Mouse (Mus musculus) MEL (cell line): ENCODE data around the gene Mgp. TPM values are rescaled to one million over a fixed set of nuclear protein-coding genes. Genes with fewer than 3 reads are reported as not detected.

Source experiments
- DNase-seq: peaks from one replicate; pipeline ENCODE4 v3.0.0; 2011; ENCODE audit warnings: low read depth, low spot score
- H3K27ac ChIP-seq: 2 replicates; pipeline ENCODE4 v1.5.1; 2012; ENCODE audit warnings: low read depth, mild to moderate bottlenecking, control low read depth, low read length, moderate library complexity; ENCODE audit not compliant: control insufficient read depth
- H3K27me3 ChIP-seq, 2 experiments: fragments of 150-350 bp in 1 of 2; sonication (generic) in 1 of 2; 2 replicates each; pipeline ENCODE4 v1.6.1; 2012; ENCODE audit warnings: low read length in 2 of 2, mild to moderate bottlenecking in 2 of 2, improper control_type of control experiment in 1 of 2, moderate library complexity in 1 of 2; ENCODE audit not compliant: insufficient read depth in 2 of 2, control insufficient read depth in 1 of 2
- H3K36me3 ChIP-seq, 2 experiments: 2 replicates each; pipeline ENCODE4 v1.6.1; 2012 to 2014; ENCODE audit warnings: low read length in 2 of 2, improper control_type of control experiment in 1 of 2, inconsistent platforms in 1 of 2, mild to moderate bottlenecking in 1 of 2; ENCODE audit not compliant: insufficient read depth in 2 of 2, control insufficient read depth in 1 of 2
- H3K4me1 ChIP-seq, 2 experiments: fragments of 150-350 bp in 1 of 2; sonication (generic) in 1 of 2; 2 replicates each; pipeline ENCODE4 v1.6.1; 2012; ENCODE audit warnings: low read length in 2 of 2, improper control_type of control experiment in 1 of 2, mild to moderate bottlenecking in 1 of 2; ENCODE audit not compliant: insufficient read depth in 2 of 2, control insufficient read depth in 1 of 2
- H3K4me3 ChIP-seq, 2 experiments: fragments of 150-350 bp in 1 of 2; sonication (generic) in 1 of 2; 2 replicates each; pipeline ENCODE4 v1.5.1; 2012; ENCODE audit warnings: low read depth in 2 of 2, low read length in 2 of 2, mild to moderate bottlenecking in 2 of 2, moderate library complexity in 2 of 2, control low read depth in 1 of 2, improper control_type of control experiment in 1 of 2; ENCODE audit not compliant: control insufficient read depth in 1 of 2, insufficient read depth in 1 of 2
- H3K79me2 ChIP-seq: 2 replicates; pipeline ENCODE4 v1.6.1; 2012; ENCODE audit warnings: mild to moderate bottlenecking, low read length, moderate library complexity; ENCODE audit not compliant: control insufficient read depth, poor library complexity, insufficient read depth
- H3K9ac ChIP-seq: 2 replicates; pipeline ENCODE4 v1.6.1; 2012; ENCODE audit warnings: low read depth, mild to moderate bottlenecking, control low read depth, low read length, moderate library complexity; ENCODE audit not compliant: control insufficient read depth, poor library complexity, severe bottlenecking
- H3K9me3 ChIP-seq: fragments of 150-350 bp; sonication (generic); replicated peaks from 2 replicates; pipeline ENCODE4 v1.6.1; 2012; ENCODE audit warnings: mild to moderate bottlenecking, low read length, improper control_type of control experiment, moderate library complexity; ENCODE audit not compliant: insufficient read depth
- CHD1 ChIP-seq: IDR thresholded peaks from 2 replicates; pipeline ENCODE4 v1.6.1; 2012; ENCODE audit warnings: low read depth, mild to moderate bottlenecking, inconsistent platforms, low read length, improper control_type of control experiment
- CHD2 ChIP-seq: IDR thresholded peaks from 2 replicates; pipeline ENCODE4 v1.6.1; 2011; ENCODE audit warnings: low read length, improper control_type of control experiment
- E2F4 ChIP-seq: IDR thresholded peaks from 2 replicates; pipeline ENCODE4 v1.6.1; 2011; ENCODE audit warnings: low read depth, low read length, improper control_type of control experiment, borderline replicate concordance
- ELF1 ChIP-seq: IDR thresholded peaks from 2 replicates; pipeline ENCODE4 v1.6.1; 2014; ENCODE audit warnings: low read depth, mild to moderate bottlenecking, inconsistent platforms, low read length, improper control_type of control experiment, moderate library complexity
- ETS1 ChIP-seq: IDR thresholded peaks from 2 replicates; pipeline ENCODE4 v1.6.1; 2012; ENCODE audit warnings: low read depth, mild to moderate bottlenecking, inconsistent platforms, low read length, improper control_type of control experiment, moderate library complexity
- GABPA ChIP-seq: IDR thresholded peaks from 2 replicates; pipeline ENCODE4 v1.6.1; 2012; ENCODE audit warnings: low read depth, mild to moderate bottlenecking, inconsistent platforms, low read length, improper control_type of control experiment, moderate library complexity
- HCFC1 ChIP-seq: IDR thresholded peaks from 2 replicates; pipeline ENCODE4 v1.6.1; 2012; ENCODE audit warnings: low read depth, mild to moderate bottlenecking, inconsistent platforms, low read length, improper control_type of control experiment, moderate library complexity
- MAZ ChIP-seq: IDR thresholded peaks from 2 replicates; pipeline ENCODE4 v1.6.1; 2012; ENCODE audit warnings: low read depth, mild to moderate bottlenecking, inconsistent platforms, low read length, improper control_type of control experiment
- MEF2A ChIP-seq: IDR thresholded peaks from 2 replicates; pipeline ENCODE4 v1.6.1; 2014; ENCODE audit warnings: low read depth, mild to moderate bottlenecking, inconsistent platforms, low read length, improper control_type of control experiment; ENCODE audit not compliant: poor library complexity, insufficient replicate concordance, severe bottlenecking; ENCODE audit errors: extremely low read depth
- MXI1 ChIP-seq: IDR thresholded peaks from 2 replicates; pipeline ENCODE4 v1.6.1; 2011; ENCODE audit warnings: mild to moderate bottlenecking, low read depth, low read length, improper control_type of control experiment
- MYC ChIP-seq: IDR thresholded peaks from 2 replicates; pipeline ENCODE4 v1.6.1; 2011; ENCODE audit warnings: low read depth, mild to moderate bottlenecking, low read length, improper control_type of control experiment, moderate library complexity
- NRF1 ChIP-seq: IDR thresholded peaks from 2 replicates; pipeline ENCODE4 v1.6.1; 2014; ENCODE audit warnings: low read depth, mild to moderate bottlenecking, inconsistent platforms, low read length, improper control_type of control experiment, moderate library complexity; ENCODE audit not compliant: poor library complexity, insufficient read depth, severe bottlenecking
- POLR2A ChIP-seq, 2 experiments: IDR thresholded peaks; 2 replicates each; pipeline ENCODE4 v1.6.1; 2011 to 2012; ENCODE audit warnings: low read length in 2 of 2, mild to moderate bottlenecking in 2 of 2, control low read depth in 1 of 2, improper control_type of control experiment in 1 of 2, low read depth in 1 of 2, moderate library complexity in 1 of 2; ENCODE audit not compliant: control insufficient read depth in 1 of 2, insufficient read depth in 1 of 2, poor library complexity in 1 of 2
- POLR2AphosphoS5 ChIP-seq: IDR thresholded peaks from 2 replicates; pipeline ENCODE4 v1.6.1; 2012; ENCODE audit warnings: low read depth, borderline replicate concordance, mild to moderate bottlenecking, inconsistent platforms, low read length, moderate library complexity, mixed read lengths
- SMC3 ChIP-seq: IDR thresholded peaks from 2 replicates; pipeline ENCODE4 v1.6.1; 2011; ENCODE audit warnings: low read depth, low read length, improper control_type of control experiment
- TAL1 ChIP-seq: IDR thresholded peaks from 2 replicates; pipeline ENCODE4 v1.6.1; 2012; ENCODE audit warnings: mild to moderate bottlenecking, inconsistent platforms, low read length, moderate library complexity, mixed read lengths
- TCF12 ChIP-seq: IDR thresholded peaks from 2 replicates; pipeline ENCODE4 v1.6.1; 2014; ENCODE audit warnings: low read depth, mild to moderate bottlenecking, inconsistent platforms, low read length, improper control_type of control experiment, moderate library complexity
- USF1 ChIP-seq: IDR thresholded peaks from 2 replicates; pipeline ENCODE4 v1.6.1; 2014; ENCODE audit warnings: low read depth, mild to moderate bottlenecking, inconsistent platforms, low read length, improper control_type of control experiment, moderate library complexity
- USF2 ChIP-seq, 2 experiments: IDR thresholded peaks; 2 replicates each; pipeline ENCODE4 v1.6.1; 2011 to 2012; ENCODE audit warnings: improper control_type of control experiment in 2 of 2, low read length in 2 of 2, borderline replicate concordance in 1 of 2, inconsistent platforms in 1 of 2, low read depth in 1 of 2, mild to moderate bottlenecking in 1 of 2; ENCODE audit not compliant: insufficient read depth in 1 of 2
- ZC3H11A ChIP-seq: IDR thresholded peaks from 2 replicates; pipeline ENCODE4 v1.6.1; 2012; ENCODE audit warnings: low read depth, mild to moderate bottlenecking, inconsistent platforms, low read length, improper control_type of control experiment
- ZKSCAN1 ChIP-seq: IDR thresholded peaks from 2 replicates; pipeline ENCODE4 v1.6.1; 2012; ENCODE audit warnings: low read depth, mild to moderate bottlenecking, inconsistent platforms, low read length, improper control_type of control experiment, moderate library complexity
- ZMIZ1 ChIP-seq: IDR thresholded peaks from 2 replicates; pipeline ENCODE4 v1.6.1; 2012; ENCODE audit warnings: low read depth, mild to moderate bottlenecking, inconsistent platforms, low read length, improper control_type of control experiment, moderate library complexity
- ZNF384 ChIP-seq: IDR thresholded peaks from 2 replicates; pipeline ENCODE4 v1.6.1; 2012; ENCODE audit warnings: low read depth, mild to moderate bottlenecking, inconsistent platforms, low read length, improper control_type of control experiment
- polyA plus RNA-seq, 2 experiments: library from polyadenylated mRNA; stranded (reverse) in 1 of 2; unstranded in 1 of 2; fragments of >175 nt in 1 of 2; fragments of >200 nt in 1 of 2; gene quantifications; 2 replicates each; pipeline versions ENCODE4 v1.2.1 to v1.2.4; 2012; ENCODE audit warnings: low replicate concordance in 2 of 2, low read depth in 1 of 2; ENCODE audit not compliant: insufficient read length in 2 of 2, insufficient read depth in 1 of 2, missing spikeins in 1 of 2
- total RNA-seq: library from RNA; depleted of rRNA; stranded (reverse); fragments of 300-350 nt; gene quantifications from 2 replicates; pipeline ENCODE4 v1.2.3, GENCODE M21; 2012

The Mgp gene
- total and polyA plus RNA-seq, 3 experiments, result not detected

GRCm38 (mm10) chr6:136912751-136913265 is 37.2 kb upstream of the Mgp start:
- Histone ChIP-seq H3K9ac (no peak overlapping the region), H3K36me3 (no peaks in the 10 kb centered on the region; a peak in 1 of 4 replicates), H3K4me1 (no peaks in the 10 kb centered on the region), H3K79me2 (no peaks in the 10 kb centered on the region), H3K27me3 (no peaks in the 10 kb centered on the region), H3K9me3 (no peaks in the 10 kb centered on the region), H3K4me3 (no peak overlapping the region), H3K27ac (no peak overlapping the region)
- no peak for DNase-seq
- TF ChIP-seq E2F4 (no peak), ZKSCAN1 (no peak), TAL1 (no peak), SMC3 (no peak), MAZ (no peak), ZMIZ1 (no peak), CHD1 (no peak), NRF1 (no peak), MYC (no peak), ELF1 (no peak), MXI1 (no peak)

DNA sequence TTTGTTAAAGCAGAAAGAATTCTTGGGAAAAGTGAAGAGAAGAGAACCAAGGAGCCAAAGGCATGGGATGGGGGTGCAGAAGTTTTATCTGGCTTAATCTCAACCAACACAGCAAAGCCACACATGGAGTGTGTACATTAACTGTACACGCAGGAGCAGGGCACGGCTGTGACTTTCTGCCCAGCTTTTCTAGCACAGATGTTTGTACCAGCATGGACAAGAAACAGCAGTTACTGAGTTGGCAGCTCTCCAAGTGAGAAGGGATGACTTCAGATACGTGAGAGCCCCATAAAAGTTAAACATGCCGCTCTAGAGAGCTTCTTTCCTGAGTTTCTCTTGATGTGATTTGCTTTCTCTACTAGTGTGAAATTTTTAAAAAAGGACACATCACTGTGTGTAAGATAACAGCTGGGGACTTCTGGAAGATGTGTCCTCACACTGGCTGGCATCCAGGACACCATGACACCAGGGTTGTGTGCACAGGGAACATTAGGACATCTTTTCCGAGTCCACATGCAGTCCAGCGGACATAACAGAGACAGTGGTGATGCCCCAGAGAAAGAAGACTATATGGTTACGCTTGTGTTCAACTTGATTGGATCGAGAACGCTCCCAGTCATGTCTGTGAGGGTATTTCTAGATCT is 34.7 kb upstream of the Mgp start:
- Histone ChIP-seq H3K4me3 (no peak overlapping the region), H3K27ac (no peak overlapping the region), H3K36me3 (no peaks in the 10 kb centered on the region; a peak in 1 of 4 replicates), H3K9me3 (no peaks in the 10 kb centered on the region), H3K79me2 (no peaks in the 10 kb centered on the region), H3K27me3 (no peaks in the 10 kb centered on the region), H3K9ac (no peak overlapping the region), H3K4me1 (no peaks in the 10 kb centered on the region)
- DNase-seq, result peak; percentile 65
- TF ChIP-seq ZMIZ1, result no peak
- no peak for TF ChIP-seq ZNF384
- no peak for TF ChIP-seq E2F4
- TF ChIP-seq USF1, result no peak
- TF ChIP-seq ETS1, result no peak
- TF ChIP-seq USF2 (IDR thresholded peaks at IDR 0.05; ENCODE audit: borderline replicate concordance in 1 of 2, insufficient read depth in 1 of 2, low read depth in 1 of 2, low read length in 2 of 2), result no peak
- TF ChIP-seq ZC3H11A, result no peak
- TF ChIP-seq GABPA, result no peak
- no peak for TF ChIP-seq HCFC1
- TF ChIP-seq POLR2A (IDR thresholded peaks at IDR 0.05; ENCODE audit: control insufficient read depth in 1 of 2, insufficient read depth in 1 of 2, low read depth in 1 of 2, low read length in 2 of 2, poor library complexity in 1 of 2), result no peak
- TF ChIP-seq TCF12, result no peak
- no peak for TF ChIP-seq POLR2AphosphoS5
- TF ChIP-seq CHD2, result no peak
- no peak for TF ChIP-seq MEF2A
